Mouse (Mus musculus) limb, embryonic 14.5 days (tissue): ENCODE results near the gene Naa38. TPM values are rescaled to one million over a fixed set of nuclear protein-coding genes. Genes with fewer than 3 reads are reported as not detected.
A peak's percentile ranks its signal among the peaks of the same experiment; 100 is the strongest.

Source experiments
- ATAC-seq: fragments of 200-750 bp; cut with Nextera tagmentation; 2 replicates; pipeline ENCODE4 v1.8.0; 2017; ENCODE audit warnings: low read depth, moderate number of reproducible peaks, moderate TSS enrichment; ENCODE audit not compliant: low FRiP score
- DNase-seq: peaks from one replicate; pipeline ENCODE4 v3.0.0-alpha.2; 2015; ENCODE audit warnings: low spot score
- H3K27ac ChIP-seq: fragments of 300-500 bp; sonication (generic); replicated peaks from 2 replicates; pipeline ENCODE4 v1.5.1; 2014; ENCODE audit warnings: low read depth, mild to moderate bottlenecking, low read length, moderate library complexity, mixed read lengths
- H3K27me3 ChIP-seq: fragments of 300-500 bp; sonication (generic); 2 replicates; pipeline ENCODE4 v1.6.1; 2014; ENCODE audit warnings: low read length, mixed read lengths; ENCODE audit not compliant: control insufficient read depth, insufficient read depth
- H3K36me3 ChIP-seq: fragments of 300-500 bp; sonication (generic); 2 replicates; pipeline ENCODE4 v1.6.1; 2014; ENCODE audit warnings: mild to moderate bottlenecking, low read length, moderate library complexity, mixed read lengths; ENCODE audit not compliant: control insufficient read depth, insufficient read depth
- H3K4me1 ChIP-seq: fragments of 300-500 bp; sonication (generic); 2 replicates; pipeline ENCODE4 v1.6.1; 2014; ENCODE audit warnings: antibody characterized with exemption, low read length, mixed read lengths; ENCODE audit not compliant: control insufficient read depth, insufficient read depth
- H3K4me2 ChIP-seq: fragments of 300-500 bp; sonication (generic); replicated peaks from 2 replicates; pipeline ENCODE4 v1.6.1; 2014; ENCODE audit warnings: low read depth, mild to moderate bottlenecking, low read length, moderate library complexity; ENCODE audit not compliant: severe bottlenecking
- H3K4me3 ChIP-seq: fragments of 300-500 bp; sonication (generic); replicated peaks from 2 replicates; pipeline ENCODE4 v1.5.1; 2014; ENCODE audit warnings: low read length
- H3K9ac ChIP-seq: fragments of 300-500 bp; sonication (generic); 2 replicates; pipeline ENCODE4 v1.6.1; 2014; ENCODE audit warnings: mild to moderate bottlenecking, low read depth, low read length, moderate library complexity; ENCODE audit not compliant: severe bottlenecking
- H3K9me3 ChIP-seq: fragments of 300-500 bp; sonication (generic); 2 replicates; pipeline ENCODE4 v1.6.1; 2016; ENCODE audit warnings: low read length; ENCODE audit not compliant: control insufficient read depth
- POLR2A ChIP-seq: fragments of 200-500 bp; IDR thresholded peaks from 2 replicates; pipeline ENCODE4 v1.8.0; 2012; ENCODE audit warnings: inconsistent platforms, mild to moderate bottlenecking, moderate library complexity, borderline replicate concordance; ENCODE audit not compliant: insufficient read depth, insufficient read length; ENCODE audit errors: extremely low read depth
- WGBS: fragments of 180-500 bp; shearing (Covaris S2); extraction: QIAGEN DNeasy Blood & Tissue Kit; methylation state at CpG from one replicate; pipeline ENCODE4 v1.1.7; 2014; 5-methylcytosine and 5-hydroxymethylcytosine counted together
- polyA plus RNA-seq, 2 experiments: library from polyadenylated mRNA; depleted of rRNA in 1 of 2; stranded (reverse) in 1 of 2; unstranded in 1 of 2; fragments of >200 nt; fragmentation: Nextera tagmentation in 1 of 2; extraction: Ambion mirVana in 1 of 2; gene quantifications; 2 replicates each; pipeline versions ENCODE4 v1.2.1 to v1.2.3; 2012 to 2014

Gene Naa38
- polyA plus RNA-seq, 2 experiments, result 131 to 171 TPM

DNA sequence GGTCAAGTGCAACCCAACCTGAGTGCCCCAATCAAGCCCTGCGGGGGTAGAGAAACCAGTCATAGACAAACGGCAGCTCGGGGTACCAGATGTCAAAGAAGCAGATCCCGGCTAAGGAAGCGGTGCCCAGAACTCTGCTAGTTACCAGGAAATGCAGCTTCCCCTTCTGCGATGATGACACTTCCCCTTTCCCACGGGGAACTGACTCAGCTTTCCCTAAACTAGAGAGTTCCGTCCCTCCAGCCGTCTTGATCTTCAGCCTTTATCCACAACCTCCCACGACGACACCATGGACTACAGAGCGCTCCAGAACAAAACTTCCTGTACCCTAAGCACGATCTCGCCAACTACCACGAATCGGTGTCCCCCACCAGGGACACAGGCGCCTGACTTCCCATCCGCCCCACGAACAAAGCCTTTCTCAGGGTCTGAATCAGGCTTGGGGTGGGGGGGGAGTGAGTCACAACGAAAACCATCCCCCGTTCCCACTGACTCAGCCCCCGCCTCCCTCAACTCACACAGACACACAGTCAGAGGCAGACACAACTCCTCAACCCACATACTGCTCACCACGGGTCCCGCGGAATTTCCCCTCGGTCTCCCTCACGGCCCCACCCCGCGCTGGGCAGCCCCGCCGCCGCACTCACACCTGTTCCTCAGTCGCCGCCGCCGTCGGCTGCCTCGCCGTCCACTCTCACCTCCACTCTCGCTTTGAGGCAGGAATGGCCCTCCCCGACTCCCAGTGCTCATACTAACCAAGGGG is 15.2 kb downstream of the Naa38 start:
- Histone ChIP-seq H3K4me2 (peak overlapping the region; percentile 81), H3K4me1 (peaks cover 38% of the 10 kb centered on the region), H3K36me3 (peaks cover 49% of the 10 kb centered on the region), H3K27ac (peak overlapping the region; percentile 92), H3K27me3 (no peaks in the 10 kb centered on the region), H3K4me3 (peak overlapping the region; percentile 76), H3K9ac (peak overlapping the region; percentile 81), H3K9me3 (no peaks in the 10 kb centered on the region)
- WGBS, result 3% methylated on average over 40 of the region's 41 CpGs
- TF ChIP-seq POLR2A, result no peak
- DNase-seq (no peak), ATAC-seq (peak; percentile 5)

DNA sequence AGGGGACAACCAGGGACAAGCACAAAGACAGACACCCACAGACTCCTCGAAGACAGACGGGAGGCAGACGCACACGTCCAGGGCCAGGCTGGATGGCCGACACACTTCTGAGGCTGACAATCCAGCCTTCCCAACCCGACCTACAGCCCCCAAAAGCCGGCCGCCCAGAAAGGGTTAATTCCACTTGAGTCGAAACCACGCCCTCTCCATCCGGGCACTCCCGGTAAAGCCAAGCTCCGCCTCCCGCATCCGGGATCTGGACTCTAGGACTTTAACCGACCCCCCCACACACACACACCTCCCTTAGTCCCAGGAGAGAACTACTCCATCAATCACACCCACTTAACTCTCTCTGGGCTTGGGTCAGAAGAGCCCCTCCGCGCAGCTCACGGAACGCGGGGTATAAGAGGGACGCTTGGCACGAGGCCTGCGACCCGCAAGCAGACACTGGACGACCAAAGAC is 15.8 kb downstream of the Naa38 start:
- no peak for TF ChIP-seq POLR2A
- under 1% methylated on average over 26 of the region's 26 CpGs for WGBS
- Histone ChIP-seq H3K27me3 (no peaks in the 10 kb centered on the region), H3K36me3 (peaks cover 43% of the 10 kb centered on the region), H3K9me3 (no peaks in the 10 kb centered on the region), H3K4me3 (peak overlapping the region; percentile 76), H3K4me2 (peak overlapping the region; percentile 81), H3K9ac (peak overlapping the region; percentile 81), H3K4me1 (peaks cover 38% of the 10 kb centered on the region), H3K27ac (peak overlapping the region; percentile 92)
- peak; percentile 58 for ATAC-seq
- DNase-seq, result peak; percentile 98

DNA sequence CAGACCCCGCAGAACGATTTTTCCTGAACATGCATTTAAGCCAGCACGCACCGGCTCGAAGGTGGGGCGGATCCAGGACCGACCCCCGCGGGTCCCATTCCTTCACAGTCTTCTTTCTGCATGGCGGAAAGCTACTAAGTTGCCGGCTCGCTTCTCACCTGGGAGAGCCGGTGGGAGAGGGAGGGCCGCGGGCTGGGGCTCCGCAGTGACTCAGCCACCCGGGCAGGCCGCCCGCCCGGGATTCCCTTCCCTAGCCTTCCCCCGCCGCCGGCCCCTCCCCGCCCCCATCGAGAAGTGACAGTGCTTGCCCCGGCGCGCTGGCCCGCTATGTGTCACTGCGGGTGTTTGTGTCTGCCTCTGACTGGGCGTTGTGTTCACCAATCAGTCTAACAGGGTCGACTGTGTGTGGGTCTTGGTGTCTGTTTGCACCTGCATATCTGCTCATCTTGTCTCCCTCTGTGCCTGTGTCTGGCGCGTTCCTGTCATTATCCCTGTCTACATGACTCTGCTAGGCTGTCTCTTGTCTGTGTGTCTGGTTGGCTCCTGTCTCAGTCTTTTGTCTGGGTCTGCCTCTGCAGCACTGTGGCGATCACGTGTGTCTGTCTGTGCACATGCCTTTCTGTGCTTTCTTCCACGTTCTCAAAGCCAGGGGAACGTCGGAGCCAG is 16.4 kb downstream of the Naa38 start:
- WGBS, result under 1% methylated on average over 34 of the region's 39 CpGs
- DNase-seq, result peak; percentile 59
- H3K4me1 ChIP-seq, result peaks cover 40% of the 10 kb centered on the region
- H3K27me3 ChIP-seq, result no peaks in the 10 kb centered on the region
- H3K4me2 ChIP-seq, result peak overlapping the region; percentile 81
- no peak for ATAC-seq
- peaks cover 37% of the 10 kb centered on the region for H3K36me3 ChIP-seq
- no peaks in the 10 kb centered on the region for H3K9me3 ChIP-seq
- peak overlapping the region; percentile 76 for H3K4me3 ChIP-seq
- peak overlapping the region; percentile 81 for H3K9ac ChIP-seq
- TF ChIP-seq POLR2A, result no peak
- H3K27ac ChIP-seq, result peak overlapping the region; percentile 92

DNA sequence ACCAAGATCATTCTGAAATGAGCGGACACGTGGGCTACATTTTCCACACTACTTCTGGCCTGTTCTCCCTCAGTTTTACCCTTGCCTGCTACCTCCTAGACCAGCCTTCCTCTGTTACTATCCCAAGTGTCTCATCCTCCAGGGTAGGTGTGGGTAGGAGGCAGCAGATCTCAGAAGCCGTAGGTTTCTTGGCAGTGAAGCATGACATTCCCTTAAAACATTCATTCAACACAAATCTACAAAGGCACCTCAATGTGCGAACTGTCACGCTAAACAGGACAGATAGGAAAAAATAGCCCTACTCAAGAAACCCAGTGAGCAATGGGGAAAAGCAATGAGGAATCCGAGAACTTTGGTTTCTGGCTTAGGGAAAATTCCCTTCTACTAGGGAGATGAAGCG is 17.3 kb downstream of the Naa38 start:
- 53% methylated on average over 7 of the region's 7 CpGs for WGBS
- Histone ChIP-seq H3K4me2 (peak overlapping the region; percentile 81), H3K9ac (0 out of 2 replicates have a peak overlapping the region, but pooled peaks have one; percentile 28), H3K4me3 (peak overlapping the region; percentile 76), H3K36me3 (peaks cover 28% of the 10 kb centered on the region), H3K27ac (no peak overlapping the region), H3K9me3 (no peaks in the 10 kb centered on the region), H3K27me3 (no peaks in the 10 kb centered on the region), H3K4me1 (peaks cover 46% of the 10 kb centered on the region)
- ATAC-seq, result no peak
- no peak for TF ChIP-seq POLR2A
- DNase-seq, result no peak
